Mouse (Mus musculus): ENCODE results near the gene Grap. TPM values are rescaled to one million over a fixed set of nuclear protein-coding genes. Genes with fewer than 3 reads are reported as not detected.

Gene Grap
- total RNA-seq, 1 experiment from 2014 or later: 0.10 TPM

DNA sequence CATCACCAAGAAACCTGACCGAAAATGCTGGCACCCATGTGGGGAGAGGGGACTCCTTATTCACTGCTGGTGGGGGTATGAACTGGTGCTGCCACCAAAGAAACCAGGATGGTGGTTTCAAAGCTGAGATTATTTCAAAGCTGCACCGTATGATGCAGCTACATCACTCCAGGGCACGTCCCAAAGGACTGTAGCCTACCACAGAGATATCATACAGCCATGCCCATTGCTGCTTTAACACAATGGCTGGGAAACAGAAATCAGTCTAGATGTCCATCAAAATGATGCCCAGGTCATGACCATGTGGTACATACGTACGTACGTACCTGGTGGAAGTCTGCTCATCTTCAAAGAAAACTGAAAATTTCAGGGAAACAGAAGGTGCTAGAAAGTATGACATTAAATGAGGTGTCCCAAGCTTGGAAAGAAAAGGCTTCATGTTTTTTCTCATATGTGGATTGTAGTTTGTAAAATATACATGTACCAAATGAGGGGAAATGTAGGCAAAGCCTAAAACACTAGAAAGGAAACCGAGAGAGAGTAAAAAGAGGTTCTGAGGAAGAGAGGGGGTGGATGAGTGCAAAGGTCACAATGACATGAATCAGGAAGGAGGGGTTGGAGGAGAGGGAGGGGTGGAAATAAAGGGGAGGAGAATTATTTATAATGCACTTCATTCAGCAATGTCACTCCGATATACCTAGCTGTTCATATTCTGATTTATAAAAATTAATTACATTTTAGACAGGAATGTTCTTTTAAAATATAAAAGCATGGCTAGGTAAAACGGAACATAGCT, 2.4 kb upstream of the Grap start:
- ATAC-seq (replicated peaks in 1 of 2; ENCODE audit: insufficient read depth in 1 of 2, low FRiP score in 2 of 2, low TSS enrichment in 1 of 2, low read depth in 1 of 2, poor library complexity in 2 of 2, severe bottlenecking in 2 of 2): no peak

GRCm38 (mm10) chr11:61652216-61652615, 849 bp upstream of the Grap start:
- ATAC-seq (replicated peaks in 1 of 2; ENCODE audit: insufficient read depth in 1 of 2, low FRiP score in 2 of 2, low TSS enrichment in 1 of 2, low read depth in 1 of 2, poor library complexity in 2 of 2, severe bottlenecking in 2 of 2): no peak

DNA sequence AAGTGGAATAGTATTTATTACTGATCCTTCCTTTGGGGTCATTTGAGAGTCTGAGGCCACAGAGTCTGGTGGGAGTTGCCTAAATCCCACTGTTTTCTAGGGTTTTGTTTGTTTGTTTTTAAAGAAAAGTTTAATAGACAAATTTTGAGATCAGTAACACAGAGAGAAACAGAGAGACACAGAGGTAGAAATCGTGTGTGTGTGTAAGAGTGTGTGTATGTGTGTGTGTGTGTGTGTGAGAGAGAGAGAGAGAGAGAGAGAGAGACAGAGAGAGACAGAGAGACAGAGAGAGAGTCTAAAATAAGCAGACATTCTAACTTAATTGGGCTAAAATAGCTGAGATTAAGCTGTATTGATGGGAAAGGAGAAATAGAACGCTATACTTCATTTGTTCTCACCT, 503 bp downstream of the Grap start:
- no peak for ATAC-seq (replicated peaks in 1 of 2; ENCODE audit: insufficient read depth in 1 of 2, low FRiP score in 2 of 2, low TSS enrichment in 1 of 2, low read depth in 1 of 2, poor library complexity in 2 of 2, severe bottlenecking in 2 of 2)

- no peak for ATAC-seq (replicated peaks in 1 of 2; ENCODE audit: insufficient read depth in 1 of 2, low FRiP score in 2 of 2, low TSS enrichment in 1 of 2, low read depth in 1 of 2, poor library complexity in 2 of 2, severe bottlenecking in 2 of 2)
These were observed 1.8 kb downstream of the Grap start for GRCm38 (mm10) chr11:61654786-61655311.

DNA sequence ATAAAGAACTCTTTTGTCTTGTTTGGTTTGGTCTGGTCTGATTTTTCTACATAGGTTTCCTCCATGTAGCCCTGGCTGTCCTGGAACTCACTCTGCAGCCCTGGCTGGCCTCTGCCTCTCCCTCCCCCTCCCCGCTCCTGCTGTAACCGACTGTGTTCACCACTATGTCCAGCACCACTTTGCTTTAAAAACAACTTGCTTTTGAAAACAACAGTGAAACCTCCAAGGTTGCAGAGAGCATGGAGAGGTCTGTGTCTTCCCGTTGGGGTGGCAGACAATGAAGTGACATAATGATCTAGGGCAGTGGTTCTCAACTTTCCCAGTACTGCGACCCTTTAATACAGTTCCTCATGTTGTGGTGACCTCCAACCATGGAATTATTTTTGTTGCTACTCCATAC, 2.6 kb downstream of the Grap start:
- no peak for ATAC-seq (replicated peaks in 1 of 2; ENCODE audit: insufficient read depth in 1 of 2, low FRiP score in 2 of 2, low TSS enrichment in 1 of 2, low read depth in 1 of 2, poor library complexity in 2 of 2, severe bottlenecking in 2 of 2)

DNA sequence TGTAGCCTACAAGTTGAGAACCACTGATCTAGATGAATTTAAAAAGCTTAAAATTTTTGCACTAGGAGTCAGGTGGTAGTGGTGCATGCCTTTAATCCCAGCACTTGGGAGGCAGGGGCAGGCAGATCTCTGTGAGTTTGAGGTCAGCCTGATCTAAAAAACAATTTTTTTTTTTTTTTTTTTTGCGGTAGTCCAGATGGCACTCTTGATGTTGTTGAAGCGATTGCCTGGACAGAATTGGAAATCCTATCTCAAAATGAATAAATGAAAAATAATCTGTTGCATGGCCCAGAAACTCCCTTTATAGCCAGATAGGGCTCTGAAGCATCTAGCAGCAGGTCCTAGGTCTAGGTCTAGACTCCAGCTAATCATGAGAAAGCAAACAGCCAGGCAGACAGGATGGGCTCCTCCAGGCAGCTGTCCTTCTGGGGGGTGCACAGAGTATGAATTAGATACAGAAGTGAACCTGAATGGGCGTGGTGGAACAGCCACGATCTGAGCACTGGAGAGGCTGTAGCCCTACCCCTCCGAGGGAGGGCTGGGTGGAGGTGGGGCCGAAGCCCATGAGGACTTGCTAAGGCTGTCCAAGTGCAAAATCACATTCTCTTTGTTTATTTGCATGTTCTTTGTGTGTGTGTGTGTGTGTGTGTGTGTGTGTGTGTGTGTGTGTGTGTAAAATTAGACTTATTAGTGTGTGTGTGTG, 3.2 kb downstream of the Grap start:
- ATAC-seq (replicated peaks in 1 of 2; ENCODE audit: insufficient read depth in 1 of 2, low FRiP score in 2 of 2, low TSS enrichment in 1 of 2, low read depth in 1 of 2, poor library complexity in 2 of 2, severe bottlenecking in 2 of 2): no peak

GRCm38 (mm10) chr11:61657432-61657831, 4.4 kb downstream of the Grap start:
- ATAC-seq (replicated peaks in 1 of 2; ENCODE audit: insufficient read depth in 1 of 2, low FRiP score in 2 of 2, low TSS enrichment in 1 of 2, low read depth in 1 of 2, poor library complexity in 2 of 2, severe bottlenecking in 2 of 2): no peak

DNA sequence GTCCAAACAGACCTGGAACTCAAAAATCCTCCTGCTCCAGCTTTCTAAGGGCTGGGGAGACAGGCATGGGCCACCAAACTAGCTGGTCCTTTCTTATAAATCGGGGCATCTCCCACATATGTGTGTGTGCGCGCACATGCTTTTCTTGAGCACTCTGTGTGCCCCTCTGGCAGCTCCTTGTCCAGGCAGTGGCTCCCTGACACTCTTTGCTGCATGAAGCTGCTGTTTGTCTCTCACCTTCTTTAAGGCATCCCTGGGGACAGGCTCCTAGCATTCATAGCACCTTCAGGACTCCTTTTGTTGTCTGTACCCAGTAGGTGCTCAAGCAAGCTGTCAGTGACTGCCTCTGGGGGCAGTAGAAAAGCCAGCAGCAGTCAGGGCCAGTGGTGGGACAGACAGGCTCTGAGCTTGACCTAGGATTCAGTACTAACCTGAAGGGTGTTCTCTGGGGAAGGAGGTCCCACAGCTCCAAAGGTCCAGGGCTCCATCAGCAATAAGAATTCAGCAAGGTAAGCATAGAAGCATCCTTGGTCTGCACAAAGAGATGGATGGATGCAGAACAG, 5.4 kb downstream of the Grap start:
- ATAC-seq (replicated peaks in 1 of 2; ENCODE audit: insufficient read depth in 1 of 2, low FRiP score in 2 of 2, low TSS enrichment in 1 of 2, low read depth in 1 of 2, poor library complexity in 2 of 2, severe bottlenecking in 2 of 2): no peak

DNA sequence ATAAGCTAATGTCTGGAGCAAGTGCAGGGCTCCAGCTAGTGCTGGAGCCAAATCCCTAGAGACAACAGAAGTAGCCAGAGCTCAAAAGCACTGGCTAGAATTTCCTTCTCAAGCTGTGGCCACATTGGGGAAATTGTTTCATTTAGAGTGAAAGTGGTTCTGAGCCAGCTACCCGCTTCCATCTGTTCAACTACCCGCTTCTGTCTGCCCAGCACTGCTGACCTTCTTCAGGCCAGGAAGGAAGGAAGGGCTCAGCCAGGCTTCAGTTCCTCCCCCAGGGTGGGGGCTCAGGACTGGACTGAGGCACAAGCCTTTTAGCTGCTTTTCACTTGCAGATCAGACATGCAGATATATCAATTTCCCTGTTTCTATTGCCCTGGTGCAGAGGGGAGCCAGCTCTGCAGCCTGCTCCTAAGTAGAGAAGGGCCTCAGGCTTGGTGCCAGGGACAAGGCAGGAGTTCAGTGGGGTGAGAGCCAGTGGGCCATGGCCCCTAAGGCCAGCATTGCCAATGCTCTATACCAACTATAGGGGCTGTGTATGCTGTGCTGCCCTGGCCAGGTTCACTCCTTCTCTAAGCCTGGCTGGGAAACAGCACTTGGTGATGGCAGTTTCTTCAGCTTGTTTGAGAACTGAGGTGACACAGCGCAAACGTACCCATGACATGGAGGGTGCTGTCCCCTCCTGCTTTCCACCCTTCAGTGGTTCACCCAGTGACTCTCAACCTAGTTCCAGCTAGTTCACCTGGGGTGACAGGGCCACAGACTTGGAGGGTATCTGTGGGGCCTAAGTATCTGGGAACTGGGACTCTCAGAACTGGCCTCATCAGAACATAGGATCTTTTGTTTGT, 6.2 kb downstream of the Grap start:
- no peak; a peak in 1 of 4 replicates for ATAC-seq (replicated peaks in 1 of 2; ENCODE audit: insufficient read depth in 1 of 2, low FRiP score in 2 of 2, low TSS enrichment in 1 of 2, low read depth in 1 of 2, poor library complexity in 2 of 2, severe bottlenecking in 2 of 2)

DNA sequence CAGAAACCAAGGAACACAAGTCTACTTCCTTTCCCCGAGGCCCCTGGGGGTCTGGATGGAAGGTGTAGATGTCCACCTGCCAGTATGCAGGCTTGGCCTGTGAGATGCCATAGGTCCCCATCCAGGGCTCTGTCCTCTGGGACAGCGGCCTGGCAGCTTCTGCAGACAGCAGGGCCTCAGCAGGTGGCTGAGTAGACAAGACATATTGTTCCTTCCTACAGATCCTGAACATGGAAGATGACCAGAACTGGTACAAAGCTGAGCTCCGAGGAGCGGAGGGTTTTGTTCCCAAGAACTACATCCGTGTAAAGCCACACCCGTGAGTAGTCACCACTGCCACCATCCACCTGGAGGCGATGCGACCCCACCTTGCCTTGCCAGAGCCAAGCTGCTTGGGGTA, 6.9 kb downstream of the Grap start:
- no peak for ATAC-seq (replicated peaks in 1 of 2; ENCODE audit: insufficient read depth in 1 of 2, low FRiP score in 2 of 2, low TSS enrichment in 1 of 2, low read depth in 1 of 2, poor library complexity in 2 of 2, severe bottlenecking in 2 of 2)

- peak; percentile 52 to 65; a peak in 3 of 4 replicates for ATAC-seq (replicated peaks in 1 of 2; ENCODE audit: insufficient read depth in 1 of 2, low FRiP score in 2 of 2, low TSS enrichment in 1 of 2, low read depth in 1 of 2, poor library complexity in 2 of 2, severe bottlenecking in 2 of 2)
These were observed 7.8 kb downstream of the Grap start for GRCm38 (mm10) chr11:61660806-61661392.

- ATAC-seq (replicated peaks in 1 of 2; ENCODE audit: insufficient read depth in 1 of 2, low FRiP score in 2 of 2, low TSS enrichment in 1 of 2, low read depth in 1 of 2, poor library complexity in 2 of 2, severe bottlenecking in 2 of 2): no peak
These were observed 9.1 kb downstream of the Grap start for GRCm38 (mm10) chr11:61662189-61662588.

DNA sequence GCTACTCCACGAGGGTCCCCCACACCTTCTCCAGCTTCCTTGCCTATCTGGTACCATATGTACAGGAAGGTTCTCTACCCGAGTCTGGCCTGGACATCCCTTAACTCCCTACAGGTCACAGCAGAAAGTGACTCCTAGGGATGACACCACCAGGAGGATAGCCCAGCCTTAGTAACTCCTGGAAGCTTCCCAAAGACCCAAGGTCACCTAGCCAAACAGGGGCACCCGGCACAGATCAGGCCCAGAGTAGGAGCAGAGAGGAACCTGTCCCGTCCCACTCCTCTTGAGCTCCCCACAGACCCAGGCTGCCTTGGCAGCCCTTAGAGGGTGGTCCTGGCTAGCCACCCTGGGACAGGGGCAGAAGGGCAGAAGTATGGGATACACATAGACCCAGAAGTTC, 12.3 kb downstream of the Grap start:
- ATAC-seq (replicated peaks in 1 of 2; ENCODE audit: insufficient read depth in 1 of 2, low FRiP score in 2 of 2, low TSS enrichment in 1 of 2, low read depth in 1 of 2, poor library complexity in 2 of 2, severe bottlenecking in 2 of 2): no peak

DNA sequence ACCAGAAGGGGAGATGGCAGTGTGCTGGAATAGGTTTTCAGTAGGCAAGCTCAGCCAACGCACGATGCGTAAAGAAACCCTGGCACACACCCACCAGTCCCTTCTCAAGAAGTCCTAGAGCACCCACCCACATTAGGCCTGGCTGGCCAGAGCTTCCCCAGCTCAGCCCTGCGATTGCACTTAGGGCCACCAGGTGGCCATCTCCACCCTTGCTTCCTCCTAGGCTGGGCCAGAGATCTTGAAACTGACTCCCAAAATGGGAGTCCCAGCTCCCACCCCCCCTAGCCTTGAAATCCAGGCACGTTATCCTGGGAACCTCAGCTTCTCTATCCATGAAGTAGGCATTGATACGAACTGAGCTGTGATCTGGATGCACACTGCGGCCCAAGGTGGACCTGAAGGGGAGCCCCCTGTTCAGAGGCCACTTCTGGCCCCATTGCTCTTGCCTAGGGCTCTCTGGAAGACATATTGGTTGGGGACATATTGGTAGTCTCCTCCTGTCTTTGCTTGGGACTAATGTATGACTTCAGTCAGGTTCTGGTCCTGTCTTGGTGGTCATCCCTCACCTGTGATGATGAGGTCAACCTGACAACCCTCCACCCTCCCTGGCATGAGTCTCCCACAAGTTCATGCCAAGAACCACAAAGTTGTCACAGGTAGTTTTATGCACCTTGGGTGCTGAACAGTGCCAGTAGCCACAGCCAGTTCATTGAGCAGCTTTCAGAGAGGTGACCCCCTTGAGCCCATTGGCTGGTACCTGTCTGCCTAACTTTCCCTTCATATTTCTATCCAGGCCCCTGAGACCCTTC, 13.1 kb downstream of the Grap start:
- ATAC-seq (replicated peaks in 1 of 2; ENCODE audit: insufficient read depth in 1 of 2, low FRiP score in 2 of 2, low TSS enrichment in 1 of 2, low read depth in 1 of 2, poor library complexity in 2 of 2, severe bottlenecking in 2 of 2): peak in 1 of 2 experiments; percentile 47; a peak in 2 of 4 replicates

- ATAC-seq (replicated peaks in 1 of 2; ENCODE audit: insufficient read depth in 1 of 2, low FRiP score in 2 of 2, low TSS enrichment in 1 of 2, low read depth in 1 of 2, poor library complexity in 2 of 2, severe bottlenecking in 2 of 2): no peak
These were observed 14.2 kb downstream of the Grap start for GRCm38 (mm10) chr11:61667248-61667647.

DNA sequence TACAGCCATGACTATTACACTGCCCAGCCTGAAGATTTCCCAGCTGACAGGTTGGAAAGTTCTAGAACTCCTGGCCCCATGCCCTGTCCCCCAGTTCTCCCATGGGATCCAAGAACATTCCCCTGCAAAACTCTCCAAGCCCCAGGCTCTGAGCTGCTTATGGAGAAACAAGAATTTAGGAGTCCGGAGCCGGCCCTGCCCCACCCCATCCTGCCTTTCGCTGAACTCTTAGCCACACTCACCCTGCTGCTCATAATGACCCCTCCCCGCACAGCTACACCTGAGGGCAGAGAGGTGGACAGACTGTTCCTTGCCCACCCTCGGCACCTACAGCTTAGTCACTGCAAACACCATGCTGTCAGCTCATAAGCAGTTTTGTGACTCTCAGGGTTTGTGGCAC, 14.7 kb downstream of the Grap start:
- no peak for ATAC-seq (replicated peaks in 1 of 2; ENCODE audit: insufficient read depth in 1 of 2, low FRiP score in 2 of 2, low TSS enrichment in 1 of 2, low read depth in 1 of 2, poor library complexity in 2 of 2, severe bottlenecking in 2 of 2)

Data from hematopoietic stem cell, adult 5-6 weeks (primary cell).